Mouse (Mus musculus) cerebellum, adult 11 months (tissue): ENCODE results near the gene Has3.

Experiments used
- DNase-seq: peaks from one replicate; pipeline ENCODE4 v3.0.0; 2022

Gene Has3

GRCm38 (mm10) chr8:106932376-106933065 lies 62.5 kb downstream of the Has3 start:
- DNase-seq, result peak; percentile 15

DNA sequence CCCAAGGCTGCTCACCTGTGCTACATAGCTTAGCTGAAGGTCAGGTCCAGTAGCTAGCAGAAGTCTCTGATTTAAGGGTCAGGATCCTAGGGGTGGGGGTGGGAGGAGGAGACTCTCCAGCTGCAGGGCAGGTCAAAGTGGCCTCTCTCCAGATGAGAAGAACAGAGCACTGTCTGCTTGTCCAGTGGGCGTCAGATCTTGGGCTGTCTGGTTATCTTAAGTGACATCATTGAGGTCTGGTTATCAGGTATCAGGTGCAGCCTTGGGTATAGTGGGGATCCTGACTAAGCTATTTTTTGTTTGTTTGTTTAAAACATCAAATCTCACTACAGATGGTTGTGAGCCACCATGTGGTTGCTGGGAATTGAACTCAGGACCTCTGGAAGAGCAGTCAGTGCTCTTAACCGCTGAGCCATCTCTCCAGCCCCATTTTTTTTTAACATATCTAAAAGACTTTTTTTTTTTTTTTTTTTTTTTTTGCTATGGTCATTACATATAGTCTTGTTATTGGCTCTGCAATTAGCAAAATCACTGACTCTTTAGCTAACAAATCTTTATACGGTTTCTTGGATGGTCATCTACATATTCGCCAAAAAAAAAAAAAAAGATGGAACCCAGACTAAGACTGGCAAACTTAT lies 63.6 kb downstream of the Has3 start:
- no peak for DNase-seq
